Mouse (Mus musculus): ENCODE measurements at regions not wholly inside any gene's neighbourhood (a gene's known extent, or its start where the extent isn't known, plus 50 kb on each side); places are given as distances from the start of the nearest gene placed in this dataset.

DNA sequence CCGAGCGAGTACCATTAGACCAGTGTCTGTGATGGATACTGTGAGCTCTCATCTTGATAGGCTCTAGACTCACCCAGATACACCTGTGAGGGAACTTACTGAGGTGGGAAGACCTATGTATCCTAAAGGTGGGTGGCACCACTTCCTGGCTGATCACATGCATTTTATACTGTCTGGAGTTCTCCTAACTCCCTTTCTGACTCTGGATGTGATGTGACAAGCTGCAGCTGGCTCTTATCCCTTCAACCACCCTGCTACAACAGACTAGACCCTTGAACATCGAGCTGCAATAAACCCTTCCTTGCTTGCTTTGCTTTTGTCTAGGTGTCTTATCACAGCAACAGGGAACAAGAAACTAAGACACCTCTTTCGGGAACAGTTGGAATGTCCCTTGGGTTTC is 143.3 kb downstream of the Cd24a start:
- DNase-seq, result no peak

DNA sequence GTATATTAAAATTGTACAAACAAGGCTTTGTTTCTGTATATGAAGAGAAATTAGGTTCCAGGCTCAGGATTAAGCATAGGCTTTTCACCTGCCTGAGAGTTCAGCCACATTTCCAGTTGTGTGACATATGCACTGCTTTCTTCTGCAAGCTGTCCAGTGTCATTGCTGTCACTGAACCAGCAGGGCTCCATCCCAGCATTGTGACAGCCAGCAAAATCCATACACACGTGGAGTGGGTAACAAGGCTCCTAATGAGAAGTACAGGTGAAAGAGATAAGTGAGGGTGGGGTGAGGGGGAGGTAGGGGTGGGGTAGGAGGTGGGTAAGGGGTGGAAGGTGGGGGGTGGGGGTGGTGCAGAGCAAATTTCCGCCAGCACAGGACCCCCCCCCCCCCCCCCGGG is 144.1 kb downstream of the Cd24a start:
- no peak for DNase-seq

DNA sequence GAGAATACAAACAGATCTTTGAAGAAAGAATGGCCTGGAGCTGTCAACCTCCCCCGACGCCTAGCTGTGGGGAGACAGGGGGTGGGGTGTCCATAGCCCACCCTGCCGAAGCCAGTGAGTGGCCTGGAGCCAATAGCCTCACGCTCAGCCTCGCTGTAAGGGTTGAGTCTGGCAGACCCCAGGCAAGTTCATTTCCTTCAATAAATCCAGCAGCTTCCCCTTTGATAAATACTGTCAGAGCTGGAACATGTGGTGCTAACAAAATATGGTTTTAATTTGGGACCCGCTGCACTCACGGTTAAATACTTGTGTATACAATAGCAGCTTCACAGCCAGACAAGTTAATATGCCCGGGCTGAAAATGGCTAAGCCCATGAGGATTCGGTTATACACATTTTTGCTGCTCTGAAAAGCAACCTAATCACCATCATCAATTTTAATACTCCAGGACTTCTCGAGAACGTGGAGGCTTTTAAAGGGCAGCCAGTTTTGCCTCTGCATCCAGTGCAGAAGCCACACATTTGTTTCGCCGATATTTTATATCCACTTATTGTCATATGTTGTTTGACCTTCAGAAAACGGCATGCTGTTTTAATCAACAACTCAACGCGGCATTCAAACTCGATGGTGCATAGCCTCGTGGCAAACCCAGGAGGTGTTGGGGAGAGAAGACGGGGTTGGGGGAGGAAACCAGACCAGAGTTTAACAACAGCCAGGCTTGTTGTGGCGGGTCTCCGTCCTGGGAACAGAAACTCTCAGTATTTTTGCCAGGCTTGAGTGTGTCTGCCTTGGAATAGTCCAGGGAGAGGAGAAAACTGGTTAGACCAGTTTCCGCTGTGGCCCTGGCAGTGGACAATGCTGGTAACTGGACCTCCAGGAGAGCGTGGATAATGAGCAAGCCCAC is 144.9 kb downstream of the Cd24a start:
- peak; percentile 64 to 84 for DNase-seq

DNA sequence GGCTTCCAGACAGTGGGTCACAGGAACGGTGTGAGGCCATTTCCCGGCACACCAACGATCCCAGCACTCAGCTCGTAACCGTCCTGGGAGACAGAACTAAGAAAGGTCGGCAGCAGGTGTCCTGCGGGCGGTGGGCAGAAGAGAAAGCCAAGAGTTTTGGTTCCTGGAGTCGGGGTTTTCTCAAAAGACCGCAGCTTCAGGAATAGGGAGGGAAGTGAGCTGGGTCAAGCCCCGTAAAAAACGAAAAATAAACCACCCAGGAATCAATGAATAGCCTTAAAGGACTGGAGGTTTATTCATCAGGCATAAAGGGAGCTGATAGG is 145.5 kb downstream of the Cd24a start:
- DNase-seq, result no peak

DNA sequence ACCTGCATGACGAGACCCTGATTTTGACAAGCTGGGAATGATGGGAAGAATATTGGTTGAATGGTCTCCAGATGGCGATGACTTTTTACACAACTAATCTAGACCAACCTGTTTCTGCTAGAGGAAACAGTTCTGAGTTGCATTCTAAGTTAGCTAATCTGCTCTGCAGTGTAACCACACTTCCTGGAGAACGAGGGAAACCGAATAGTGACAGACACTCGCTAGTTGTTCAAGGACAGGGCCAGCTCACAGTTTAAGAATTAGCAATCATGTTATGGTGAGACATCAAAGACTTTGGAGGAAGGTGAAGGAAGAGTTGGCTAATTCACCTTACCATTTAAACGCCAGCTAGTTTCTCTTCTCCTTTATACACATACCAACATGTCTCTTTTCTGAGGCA is 149.7 kb downstream of the Cd24a start:
- no peak for DNase-seq

DNA sequence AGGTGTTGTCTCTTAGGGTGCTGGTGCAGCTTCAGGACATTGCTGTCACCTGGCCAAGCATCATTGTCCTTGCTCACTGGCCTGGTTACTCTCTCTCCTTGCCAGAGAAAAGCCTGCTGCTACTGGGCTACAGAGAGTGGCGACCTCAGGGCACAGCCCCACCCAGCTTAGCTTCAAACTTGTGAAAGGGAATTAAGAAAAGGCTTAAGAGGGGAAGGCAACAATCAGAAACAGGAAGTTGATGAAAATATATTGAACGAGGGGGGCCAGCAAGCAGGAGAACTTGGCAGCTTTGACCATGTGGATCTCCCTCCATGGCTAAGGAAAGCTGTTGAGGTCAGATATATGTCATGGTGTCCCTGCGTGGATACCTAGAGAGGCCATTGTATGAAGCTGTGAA is 151.1 kb downstream of the Cd24a start:
- DNase-seq, result no peak

DNA sequence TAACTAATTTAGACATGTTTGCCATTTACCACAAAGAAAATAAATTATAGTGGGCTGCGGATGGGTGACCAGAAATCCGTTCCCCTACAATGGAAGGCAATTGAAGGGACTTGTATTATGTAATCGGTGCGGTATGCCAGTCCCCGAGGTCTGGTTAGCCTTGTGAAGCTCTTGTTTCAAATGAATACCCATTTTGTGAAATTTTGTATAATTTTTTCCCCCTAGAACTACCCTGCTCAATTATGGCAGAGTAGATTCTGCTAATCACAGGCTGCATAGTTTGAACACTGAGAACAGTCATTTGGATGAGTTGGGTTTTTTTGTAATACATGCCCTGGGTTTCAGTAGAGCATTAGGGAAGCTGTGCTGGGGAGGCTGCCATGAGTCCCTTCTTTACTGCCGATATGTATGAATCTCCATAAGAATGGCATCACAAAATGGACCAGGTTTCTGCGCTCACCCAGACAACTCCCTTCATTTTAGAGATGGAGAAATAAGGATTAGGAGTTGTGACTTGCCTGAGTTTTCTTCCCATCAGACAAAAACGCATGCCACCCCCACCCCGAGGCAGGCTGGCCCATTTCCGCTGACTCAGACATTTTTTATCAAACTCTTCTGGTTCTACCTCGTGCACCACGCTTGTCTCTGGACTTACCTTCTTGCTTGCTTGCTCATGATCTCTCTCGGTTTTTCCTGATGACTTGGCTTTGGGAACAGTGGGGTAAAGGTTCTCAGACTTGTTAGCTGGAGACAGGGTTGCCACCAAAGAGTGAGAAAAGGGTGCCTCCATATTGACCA is 155.7 kb downstream of the Cd24a start:
- no peak for DNase-seq

DNA sequence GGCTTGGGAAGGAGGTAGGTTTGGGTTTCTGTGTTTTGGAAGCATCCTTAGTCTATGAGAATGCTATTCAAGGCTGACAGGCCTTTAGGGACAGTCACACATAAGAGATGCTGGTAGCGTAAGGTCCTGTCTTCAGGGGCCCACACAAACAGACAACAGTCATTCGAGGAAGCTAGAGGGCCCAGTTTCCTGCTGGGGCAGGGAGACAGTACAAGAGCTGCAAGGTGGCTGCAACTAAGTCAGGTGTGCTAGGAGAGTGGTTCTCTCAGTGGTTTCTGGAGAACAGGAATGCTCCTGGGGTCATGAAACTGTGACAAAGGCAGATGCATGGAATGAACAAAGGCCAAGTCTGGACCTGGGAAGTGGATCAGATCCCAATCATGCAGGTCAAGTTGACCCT is 161.1 kb downstream of the Cd24a start:
- no peak for DNase-seq

DNA sequence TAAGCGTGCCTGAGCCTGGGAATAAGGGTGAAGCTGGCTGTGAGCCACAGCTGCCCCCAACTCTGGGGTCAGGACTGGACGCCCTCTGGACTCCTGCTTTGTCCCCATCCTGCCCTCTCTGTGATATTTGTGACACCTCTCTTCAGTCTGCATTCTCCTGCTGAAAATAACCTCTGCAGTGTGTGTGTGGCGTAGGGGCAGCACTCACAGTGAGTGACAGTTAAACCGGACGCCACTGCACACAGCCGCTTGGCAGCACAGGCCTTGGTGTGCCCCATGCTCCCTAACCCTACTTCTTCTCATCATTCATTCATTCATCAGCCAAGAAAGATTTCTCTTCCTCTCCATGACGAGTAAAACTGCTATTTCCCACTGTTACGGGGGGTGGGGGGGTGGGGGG is 161.6 kb downstream of the Cd24a start:
- no peak for DNase-seq

DNA sequence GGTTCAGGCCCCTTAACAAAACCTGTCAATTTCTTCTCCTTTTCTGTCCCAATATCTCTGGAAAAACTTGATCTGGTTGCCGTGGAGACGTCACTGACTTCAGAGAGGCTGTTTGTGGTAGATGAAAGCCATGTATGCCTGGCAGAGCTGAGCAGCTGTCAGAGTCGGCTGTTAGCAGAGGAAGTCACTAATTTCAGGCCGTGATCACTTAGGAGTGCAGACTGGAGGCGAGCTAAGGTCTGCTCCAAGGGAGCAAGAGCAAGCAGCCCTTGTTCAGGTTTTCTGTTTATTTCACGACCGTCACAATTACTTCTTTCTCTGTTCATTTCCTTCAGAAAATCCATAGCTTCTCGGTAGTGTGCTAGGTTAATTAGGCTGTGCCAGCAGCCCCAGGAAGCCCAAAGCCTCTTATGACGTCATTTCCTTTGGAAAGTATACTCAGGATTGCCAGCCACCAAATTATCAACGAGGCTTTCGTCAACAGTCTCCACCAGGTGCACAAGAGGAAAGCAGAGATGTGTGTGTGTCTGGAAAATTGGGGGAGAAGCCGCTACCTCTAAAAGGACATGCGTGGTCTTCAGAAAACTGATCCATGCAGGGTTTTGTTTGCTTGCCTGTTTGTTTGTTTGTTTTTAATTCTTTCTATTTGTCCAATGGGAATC is 161.2 kb downstream of the Qrsl1 start:
- DNase-seq, result no peak

DNA sequence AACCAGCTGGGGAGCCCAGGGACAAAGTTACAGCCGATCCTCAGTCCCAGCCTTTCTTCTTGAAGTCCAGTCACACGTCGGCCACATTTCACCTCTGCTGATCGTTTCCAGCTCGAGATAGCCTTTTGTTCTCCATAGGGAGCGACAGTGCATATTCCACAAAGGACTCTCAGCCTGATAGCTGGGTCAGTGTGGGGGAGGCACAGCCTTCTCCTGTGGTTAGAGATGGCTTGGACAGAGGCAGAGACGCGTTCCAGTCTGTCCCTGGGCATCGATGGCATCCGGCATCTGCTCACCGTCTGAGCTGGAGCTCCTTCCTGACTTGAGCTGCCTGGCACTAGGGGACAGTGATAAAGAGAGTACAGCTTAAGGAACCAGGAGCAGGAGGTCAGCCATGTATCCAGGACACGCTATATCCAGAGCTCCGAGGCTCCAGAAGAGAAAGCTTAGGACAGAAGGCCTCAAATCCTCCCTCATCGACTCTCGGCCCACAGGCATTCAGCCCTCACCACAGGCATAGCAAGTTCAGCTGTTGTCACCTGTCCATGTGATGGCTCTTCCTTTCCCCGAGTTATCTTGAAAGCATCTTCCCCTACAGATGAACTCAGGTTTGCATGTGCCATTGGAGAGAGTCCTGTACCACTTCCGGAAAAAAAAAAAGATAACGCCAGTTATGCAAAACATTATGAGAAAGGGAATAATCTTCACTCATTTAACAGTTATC is 160.0 kb downstream of the Qrsl1 start:
- no peak for DNase-seq

DNA sequence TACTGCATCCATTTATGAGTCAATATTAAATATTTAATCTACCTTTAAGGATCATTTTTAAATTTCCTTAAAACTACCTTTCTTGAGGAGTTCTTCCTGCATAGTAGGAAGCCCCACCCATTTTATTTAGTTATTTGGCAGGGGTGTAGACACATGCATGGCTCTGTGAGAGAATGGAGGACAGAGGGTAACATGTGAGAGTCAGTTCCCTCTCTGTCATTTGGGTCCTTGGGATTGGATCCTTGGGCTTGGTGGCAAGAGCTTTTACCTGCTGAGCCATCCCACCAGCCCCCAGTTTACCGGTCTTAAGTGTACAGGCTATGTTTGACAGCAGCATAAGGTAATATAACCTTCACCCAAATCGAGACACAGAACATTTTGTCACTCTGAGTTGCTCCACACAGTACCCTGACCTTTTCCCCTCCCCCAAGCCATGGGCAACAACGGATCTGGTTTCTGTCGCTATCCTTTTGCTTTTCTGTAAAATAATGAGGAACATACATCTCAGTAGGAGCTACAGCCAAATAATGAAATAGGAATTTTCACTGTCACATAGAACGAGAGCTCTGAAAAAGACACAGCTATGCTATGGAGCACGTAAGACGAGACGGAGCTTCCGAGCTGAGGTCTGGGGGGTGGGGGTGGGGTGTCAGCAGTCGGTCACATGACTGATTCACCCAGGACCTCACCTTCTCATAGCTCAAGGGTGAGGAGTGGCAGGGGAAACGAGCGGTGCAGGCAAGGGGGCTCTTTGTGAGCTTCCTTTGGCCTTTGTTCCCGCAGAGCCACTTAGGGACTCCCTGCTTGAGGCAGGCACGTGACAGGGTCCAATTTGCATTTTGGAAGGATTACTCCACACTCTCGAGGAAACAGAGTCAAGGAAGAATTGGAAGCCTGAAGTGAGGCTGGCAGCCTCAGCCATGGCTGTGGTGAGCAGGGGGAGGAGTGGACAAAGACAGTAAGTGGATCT is 159.2 kb downstream of the Qrsl1 start:
- no peak for DNase-seq

DNA sequence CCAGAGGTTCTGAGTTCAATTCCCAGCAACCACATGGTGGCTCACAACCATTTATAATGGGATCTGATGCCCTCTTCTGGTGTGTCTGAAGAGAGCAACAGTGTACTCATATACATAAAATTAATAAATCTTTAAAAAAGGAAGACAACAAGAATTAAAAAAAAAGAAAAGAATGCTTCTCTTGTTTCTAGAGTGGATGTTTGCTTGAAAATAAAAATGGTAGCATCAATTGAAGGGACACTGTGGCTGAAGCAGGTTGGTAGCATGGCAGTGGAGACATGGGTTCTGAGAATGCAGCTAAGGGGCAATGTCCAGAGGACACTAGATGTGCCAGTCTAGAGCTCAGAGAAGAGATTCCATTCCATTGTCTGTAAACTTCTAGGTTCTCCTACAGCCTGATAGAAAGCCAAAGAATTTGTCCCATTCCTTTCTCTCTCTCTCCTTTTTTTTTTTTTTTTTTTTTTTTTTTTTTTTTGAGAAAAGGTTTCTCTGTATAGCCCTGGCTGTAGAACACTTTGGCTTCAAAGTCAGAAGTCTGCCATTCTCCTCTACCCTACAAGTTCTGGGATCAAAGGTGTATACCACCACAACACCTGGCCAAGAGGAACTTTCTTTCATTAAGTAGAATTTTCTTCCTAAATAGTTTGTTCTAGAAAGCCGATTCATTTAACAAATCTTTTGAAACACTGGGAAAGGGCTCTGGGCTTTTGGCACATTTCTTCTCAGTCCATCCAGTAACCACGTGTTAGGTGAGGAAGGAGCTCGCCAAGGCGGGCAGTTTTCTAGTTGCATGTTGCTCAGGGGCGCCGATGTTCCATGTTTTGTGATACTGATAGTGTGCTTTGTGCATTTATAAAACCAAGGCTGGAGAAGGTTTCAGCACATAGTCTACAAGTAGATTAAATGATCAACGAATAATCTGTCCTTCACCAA is 158.1 kb downstream of the Qrsl1 start:
- DNase-seq, result no peak

DNA sequence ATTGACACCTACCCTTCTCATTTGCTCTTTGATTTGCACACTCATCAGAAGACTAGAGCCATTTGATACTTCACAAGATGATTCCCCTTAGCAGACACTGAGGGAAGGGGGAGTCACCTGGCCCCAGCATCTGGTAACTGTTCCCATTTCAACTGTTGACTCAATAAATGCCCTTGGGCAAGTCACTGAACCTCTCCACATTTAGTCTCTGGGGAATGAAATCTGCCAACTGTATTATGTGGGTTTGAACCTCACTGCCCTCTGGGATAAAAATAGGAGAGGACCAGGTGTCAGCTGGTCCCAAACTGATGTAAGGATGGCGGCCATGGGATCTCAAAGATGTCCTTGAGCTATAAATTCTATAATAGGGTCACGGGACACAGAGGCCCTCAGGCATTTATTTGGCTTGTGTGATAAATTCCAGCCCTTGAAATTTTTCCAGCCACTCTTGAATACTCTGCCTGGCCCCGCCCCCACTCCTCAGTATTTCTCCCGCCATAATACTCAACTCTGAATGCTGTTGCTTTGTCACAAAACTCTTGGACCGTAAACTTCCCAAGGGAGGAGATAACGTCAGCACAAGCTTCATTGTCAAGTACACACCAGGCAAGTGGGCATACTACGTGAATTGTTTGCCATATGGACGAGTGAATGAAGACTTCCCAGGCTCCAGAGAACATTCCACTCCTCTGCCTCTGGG is 155.5 kb downstream of the Qrsl1 start:
- no peak for DNase-seq

DNA sequence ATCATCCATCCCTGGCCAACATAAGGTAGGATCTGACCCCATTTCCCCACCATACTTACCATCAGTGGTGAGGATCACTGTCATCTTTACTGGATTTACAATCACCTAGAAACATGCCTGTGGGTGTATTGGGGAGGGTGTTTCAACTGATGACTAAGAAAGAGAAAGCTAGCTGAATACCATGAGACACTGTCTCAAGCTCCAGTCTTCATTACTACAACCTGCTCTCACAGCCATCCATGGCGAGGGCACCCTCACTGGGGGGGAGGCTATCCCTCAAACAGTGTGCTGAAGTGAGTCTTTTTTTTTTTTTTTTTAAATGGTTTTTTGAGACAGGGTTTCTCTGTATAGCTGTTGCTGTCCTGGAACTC is 154.9 kb downstream of the Qrsl1 start:
- DNase-seq, result no peak

DNA sequence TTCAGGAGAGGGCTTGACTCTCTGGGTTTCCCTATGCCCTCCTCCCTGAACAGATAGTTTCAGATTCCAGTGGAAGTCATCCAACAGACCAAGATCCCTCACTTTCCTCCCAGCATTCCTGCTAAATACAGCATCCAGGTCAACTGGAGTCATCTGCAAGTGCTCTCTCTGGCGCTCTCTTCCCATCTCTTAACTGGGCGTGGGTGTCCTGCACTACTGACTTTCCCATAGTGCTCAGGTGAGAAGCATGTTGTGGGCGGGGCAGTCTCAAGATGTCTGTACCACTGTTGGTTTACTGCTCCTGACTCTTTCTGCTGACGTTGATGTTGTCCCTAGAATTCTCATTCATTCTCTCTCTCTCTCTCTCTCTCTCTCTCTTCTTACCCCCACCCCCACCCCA is 154.0 kb downstream of the Qrsl1 start:
- DNase-seq, result no peak

DNA sequence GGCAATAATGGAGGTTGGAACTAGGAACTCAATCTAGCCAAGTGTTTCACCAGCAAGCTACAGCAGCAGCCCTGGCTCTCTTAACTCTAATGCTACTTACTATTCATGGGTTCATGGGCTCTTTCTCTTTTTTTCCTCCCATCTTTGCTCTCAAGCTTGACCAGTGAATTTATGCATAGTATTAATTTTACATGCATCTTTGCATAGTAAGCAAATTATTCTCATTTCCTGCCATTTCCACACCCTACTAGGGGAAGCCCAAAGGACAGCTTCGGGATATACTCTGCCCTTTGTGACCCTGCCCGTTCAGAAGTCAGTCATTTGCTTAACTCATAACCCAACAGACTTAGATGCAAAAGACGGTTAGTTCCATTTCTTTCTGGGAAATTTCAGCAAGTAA is 153.2 kb downstream of the Qrsl1 start:
- no peak for DNase-seq

DNA sequence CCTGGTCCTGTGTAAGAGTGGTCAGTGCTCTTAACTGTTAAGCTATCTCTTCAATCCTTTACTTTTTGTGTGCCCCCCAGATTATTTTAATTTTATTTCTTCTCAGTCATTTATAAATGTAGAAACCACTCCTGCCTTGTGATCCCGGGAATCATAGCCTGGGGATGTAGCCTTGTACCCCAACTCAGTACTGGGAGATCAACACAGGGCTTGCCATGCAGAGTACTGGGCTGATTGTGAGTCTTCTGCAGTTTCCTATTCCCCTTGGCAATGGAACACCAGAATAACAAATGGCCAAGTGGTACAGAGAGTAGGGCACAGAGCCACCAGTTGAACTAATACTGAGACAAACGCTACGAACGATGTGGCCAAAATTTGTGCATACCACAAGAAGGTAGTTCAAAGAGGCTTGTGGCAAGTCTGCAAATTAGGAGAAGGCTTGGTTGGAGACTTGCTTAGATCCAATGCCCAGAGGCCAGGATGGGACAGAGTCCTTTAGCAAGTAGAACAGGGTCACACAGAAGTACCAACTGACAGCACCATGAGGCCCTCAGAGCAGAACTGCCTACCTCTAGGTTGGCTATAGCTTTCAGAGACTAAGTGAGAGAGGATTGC is 151.9 kb downstream of the Qrsl1 start:
- no peak for DNase-seq

DNA sequence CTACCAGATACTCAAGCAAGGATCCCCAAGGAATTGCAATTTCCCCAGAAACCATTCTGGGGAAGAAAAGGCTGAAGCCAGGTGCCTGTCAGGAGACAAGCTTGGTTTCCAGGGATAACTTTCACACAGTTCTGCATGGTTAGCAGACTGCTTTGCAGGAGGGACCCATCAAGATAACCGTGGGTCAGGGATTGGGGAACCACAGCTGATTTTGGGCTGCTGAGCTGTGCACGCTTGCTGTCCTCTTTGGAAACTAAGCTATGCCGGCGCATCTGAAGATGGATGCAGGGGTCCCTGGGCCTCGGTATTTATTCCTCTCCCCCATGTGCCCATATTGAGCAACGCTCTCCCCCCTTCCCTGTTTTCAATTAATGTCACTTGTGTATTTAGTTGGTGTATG is 151.1 kb downstream of the Qrsl1 start:
- DNase-seq, result no peak

DNA sequence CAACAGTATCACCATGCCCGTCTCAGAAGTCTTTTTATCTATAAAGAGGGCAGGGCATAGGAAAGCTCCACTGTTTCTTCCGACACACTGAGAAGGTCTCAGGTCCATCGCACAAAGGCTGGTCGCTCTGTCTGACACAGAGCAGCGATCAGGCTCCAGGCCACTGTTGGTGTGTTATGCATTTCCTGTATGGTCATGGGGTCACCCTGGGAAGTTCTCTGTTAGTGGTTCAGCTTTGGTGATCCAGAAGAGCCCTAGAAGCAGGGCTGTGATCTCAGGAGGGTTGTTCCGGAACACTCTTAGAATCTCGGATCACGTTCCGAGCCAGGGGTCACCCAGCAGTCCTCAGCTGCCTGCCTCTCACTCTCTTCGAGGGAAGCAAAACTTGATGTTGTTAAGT is 150.7 kb downstream of the Qrsl1 start:
- DNase-seq, result peak; percentile 21 to 28

All from kidney, adult 8-10 months (tissue).